Mouse (Mus musculus) forebrain, embryonic 13.5 days (tissue): ENCODE results near the gene Panx1. TPM values are rescaled to one million over a fixed set of nuclear protein-coding genes. Genes with fewer than 3 reads are reported as not detected.

Source experiments
- ATAC-seq: fragments of 200-750 bp; cut with Nextera tagmentation; 2 replicates; pipeline ENCODE4 v1.8.0; 2017
- H3K27ac ChIP-seq: fragments of 300-500 bp; sonication (generic); 2 replicates; pipeline ENCODE4 v1.5.1; 2015; ENCODE audit warnings: inconsistent platforms, mild to moderate bottlenecking, moderate library complexity
- H3K27me3 ChIP-seq: fragments of 300-500 bp; sonication (generic); 2 replicates; pipeline ENCODE4 v1.6.1; 2015; ENCODE audit warnings: mild to moderate bottlenecking, inconsistent platforms
- H3K36me3 ChIP-seq: fragments of 300-500 bp; sonication (generic); 2 replicates; pipeline ENCODE4 v1.6.1; 2015; ENCODE audit warnings: mild to moderate bottlenecking, inconsistent platforms; ENCODE audit not compliant: poor library complexity, severe bottlenecking
- H3K4me1 ChIP-seq: fragments of 300-500 bp; sonication (generic); 2 replicates; pipeline ENCODE4 v1.6.1; 2015; ENCODE audit warnings: inconsistent platforms
- H3K4me2 ChIP-seq: fragments of 300-500 bp; sonication (generic); 2 replicates; pipeline ENCODE4 v1.6.1; 2015; ENCODE audit warnings: inconsistent platforms, mild to moderate bottlenecking, moderate library complexity
- H3K4me3 ChIP-seq: fragments of 300-500 bp; sonication (generic); 2 replicates; pipeline ENCODE4 v1.5.1; 2015; ENCODE audit warnings: mild to moderate bottlenecking, inconsistent platforms
- H3K9ac ChIP-seq: fragments of 300-500 bp; sonication (generic); 2 replicates; pipeline ENCODE4 v1.6.1; 2015; ENCODE audit warnings: mild to moderate bottlenecking, inconsistent platforms
- H3K9me3 ChIP-seq: fragments of 300-500 bp; sonication (generic); replicated peaks from 2 replicates; pipeline ENCODE4 v1.6.1; 2016; ENCODE audit warnings: inconsistent platforms
- WGBS: fragments of 180-500 bp; shearing (Covaris S2); methylation state at CpG from one replicate; pipeline ENCODE4 v1.1.7; 2015; 5-methylcytosine and 5-hydroxymethylcytosine counted together
- polyA plus RNA-seq: library from polyadenylated mRNA; unstranded; fragments of >200 nt; fragmentation: Nextera tagmentation; extraction: Ambion mirVana; gene quantifications from 2 replicates; pipeline ENCODE4 v1.2.1, GENCODE M21; 2015

Gene Panx1
- polyA plus RNA-seq, 1 experiment from 2014 or later: 94.1 TPM

DNA sequence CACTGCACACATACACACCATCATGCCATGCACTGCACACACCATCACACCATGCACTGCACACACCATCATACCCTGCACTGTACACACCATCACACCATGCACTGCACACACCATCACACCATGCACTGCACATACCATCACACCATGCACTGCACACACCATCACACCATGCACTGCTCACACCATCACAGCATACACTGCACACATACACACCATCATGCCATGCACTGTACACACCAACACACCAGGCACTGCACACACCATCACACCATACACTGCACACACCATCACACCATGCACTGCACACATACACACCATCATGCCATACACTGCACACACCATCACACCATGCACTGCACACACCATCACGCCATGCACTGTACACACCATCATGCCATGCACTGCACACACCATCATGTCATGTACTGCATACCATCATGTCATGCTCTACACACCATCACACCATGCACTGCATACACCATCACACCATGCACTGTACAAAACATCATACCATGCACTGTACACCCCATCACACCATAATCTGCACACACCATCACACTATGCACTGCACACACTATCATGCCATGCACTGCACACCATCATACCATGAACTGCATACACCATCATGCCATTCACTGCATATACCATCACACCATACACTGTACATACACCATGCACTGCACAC is 56.5 kb downstream of the Panx1 start:
- no peak overlapping the region for H3K9ac ChIP-seq
- H3K4me1 ChIP-seq: no peaks in the 10 kb centered on the region
- no peaks in the 10 kb centered on the region for H3K27me3 ChIP-seq
- no peak overlapping the region for H3K27ac ChIP-seq
- H3K36me3 ChIP-seq: no peaks in the 10 kb centered on the region
- no peaks in the 10 kb centered on the region for H3K9me3 ChIP-seq
- no peak overlapping the region for H3K4me3 ChIP-seq
- WGBS: 100% methylated on average over 1 of the region's 1 CpGs
- no peak overlapping the region for H3K4me2 ChIP-seq
- no peak for ATAC-seq

DNA sequence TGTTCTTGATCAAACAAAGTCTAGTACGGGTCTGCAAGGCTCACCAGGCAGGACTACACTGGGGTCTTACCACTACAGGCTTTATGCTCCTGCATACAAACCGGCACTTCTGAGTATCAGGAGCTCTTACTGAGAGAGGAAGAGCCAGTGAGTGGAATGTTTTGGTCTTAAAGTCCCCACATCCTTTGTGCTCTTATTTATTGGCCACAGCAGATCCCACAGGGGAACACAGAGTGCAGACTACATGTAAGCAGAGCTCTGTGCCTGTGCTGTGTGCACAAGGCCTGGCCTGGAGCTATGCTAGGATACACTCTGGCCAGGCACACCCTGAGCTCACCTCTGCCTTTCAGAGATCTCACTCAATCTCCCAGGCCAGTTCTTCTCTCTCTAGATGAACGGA is 62.1 kb downstream of the Panx1 start:
- H3K27ac ChIP-seq: no peak overlapping the region
- no peaks in the 10 kb centered on the region for H3K36me3 ChIP-seq
- H3K4me3 ChIP-seq: no peak overlapping the region
- no peaks in the 10 kb centered on the region for H3K27me3 ChIP-seq
- no peak overlapping the region for H3K4me2 ChIP-seq
- H3K9me3 ChIP-seq: no peaks in the 10 kb centered on the region
- 76% methylated on average over 3 of the region's 3 CpGs for WGBS
- no peaks in the 10 kb centered on the region for H3K4me1 ChIP-seq
- no peak overlapping the region for H3K9ac ChIP-seq
- no peak for ATAC-seq

DNA sequence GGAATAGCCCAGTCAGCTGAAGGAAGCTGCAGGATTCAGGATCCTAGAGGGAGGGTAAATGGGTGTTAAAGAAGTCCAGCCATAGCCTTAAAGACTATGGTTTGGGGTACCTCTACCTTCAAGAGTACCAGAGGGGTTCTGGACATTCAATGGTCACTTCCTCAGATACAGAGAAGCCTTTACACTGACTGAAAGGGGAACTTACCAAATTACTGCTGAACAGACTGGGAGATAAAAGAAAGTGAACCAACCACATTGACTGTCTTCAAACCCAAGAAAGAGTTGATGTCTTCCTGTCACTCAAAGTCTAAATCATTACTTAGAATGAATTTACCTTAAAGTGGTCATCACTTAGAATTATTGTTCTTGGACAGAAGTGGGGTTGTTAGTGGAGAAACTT is 62.6 kb downstream of the Panx1 start:
- Histone ChIP-seq H3K9me3 (no peaks in the 10 kb centered on the region), H3K4me1 (no peaks in the 10 kb centered on the region), H3K27me3 (no peaks in the 10 kb centered on the region), H3K9ac (no peak overlapping the region), H3K4me2 (no peak overlapping the region), H3K4me3 (no peak overlapping the region), H3K36me3 (no peaks in the 10 kb centered on the region), H3K27ac (no peak overlapping the region)
- no peak for ATAC-seq

DNA sequence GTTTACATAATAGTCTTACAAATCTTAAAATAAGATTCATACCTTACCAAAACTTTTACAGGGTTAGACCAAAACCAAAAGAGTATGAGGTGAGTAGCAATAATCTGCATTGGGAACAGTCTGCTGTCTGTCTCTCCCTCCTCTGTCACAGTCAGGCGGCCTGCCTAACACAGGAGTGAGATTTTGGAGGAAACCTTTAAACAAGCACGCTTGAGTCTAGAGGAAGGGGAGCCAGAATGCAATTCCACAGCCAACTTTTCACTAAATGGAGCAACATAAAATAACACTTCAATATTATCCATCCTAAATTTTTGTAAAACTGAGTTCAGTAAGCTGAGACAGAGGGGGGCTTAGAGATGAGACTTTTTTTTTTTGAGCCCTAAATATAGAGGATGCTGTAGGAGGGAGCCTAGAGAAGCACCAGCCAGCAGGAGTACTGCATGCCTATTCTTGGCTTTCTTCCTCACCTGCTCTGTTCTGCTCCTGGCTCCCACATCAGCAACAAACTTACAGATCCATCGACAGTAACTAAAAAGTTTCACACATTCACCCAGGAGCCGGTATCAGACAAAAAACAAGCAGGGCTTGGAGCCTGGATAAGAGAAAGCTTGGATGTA is 63.6 kb downstream of the Panx1 start:
- Histone ChIP-seq H3K9me3 (no peaks in the 10 kb centered on the region), H3K36me3 (no peaks in the 10 kb centered on the region), H3K9ac (no peak overlapping the region), H3K4me1 (no peaks in the 10 kb centered on the region), H3K27ac (no peak overlapping the region), H3K4me2 (no peak overlapping the region), H3K27me3 (no peaks in the 10 kb centered on the region), H3K4me3 (no peak overlapping the region)
- WGBS: 83% methylated on average over 4 of the region's 4 CpGs
- ATAC-seq: no peak

DNA sequence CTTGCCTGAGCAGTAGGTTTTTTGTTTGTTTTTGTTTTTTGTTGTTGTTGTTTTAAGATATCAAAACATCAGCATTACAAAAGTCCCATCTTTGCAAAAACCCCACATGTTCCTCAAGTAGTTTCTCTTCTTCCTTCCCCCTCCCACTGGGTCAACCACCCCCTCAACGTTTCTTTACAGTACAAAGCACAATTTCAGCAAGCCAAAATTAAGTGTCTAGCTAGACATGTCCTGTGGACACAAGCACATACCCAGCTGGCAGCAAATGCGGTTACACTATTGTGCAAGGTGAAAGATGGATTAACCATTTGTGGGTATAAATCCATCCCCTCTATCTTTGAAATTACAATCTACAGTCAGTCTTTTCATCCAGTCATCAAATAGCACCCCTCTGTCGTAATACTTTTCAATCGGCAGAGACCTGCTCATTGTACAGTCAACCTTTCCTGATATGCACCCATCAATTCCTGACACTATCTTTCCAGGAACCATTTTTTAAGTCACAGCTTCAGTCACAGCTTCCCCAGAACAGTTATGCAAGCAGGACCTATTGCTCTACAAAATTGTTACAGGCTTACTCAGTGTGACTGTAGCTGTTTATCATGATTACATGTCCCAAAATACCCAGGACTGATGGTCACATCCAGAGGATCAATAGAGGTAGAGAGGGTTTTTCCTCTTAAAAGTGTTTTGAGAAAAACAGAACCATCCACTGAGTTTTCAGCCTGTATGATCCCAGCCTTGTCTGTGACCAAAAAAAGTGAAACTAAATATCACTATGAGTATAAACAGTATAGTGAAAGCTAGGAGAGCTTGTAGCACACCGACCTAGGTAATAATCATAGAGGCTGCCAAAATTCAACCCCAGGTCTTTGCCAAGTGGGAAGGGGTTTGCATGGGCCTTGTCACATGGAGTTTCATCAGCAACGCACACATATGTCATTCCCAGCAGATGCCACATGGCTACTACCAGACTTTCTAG is 70.7 kb downstream of the Panx1 start:
- Histone ChIP-seq H3K9me3 (no peaks in the 10 kb centered on the region), H3K9ac (no peak overlapping the region), H3K4me3 (no peak overlapping the region), H3K27ac (no peak overlapping the region), H3K4me2 (no peak overlapping the region), H3K36me3 (no peaks in the 10 kb centered on the region), H3K27me3 (no peaks in the 10 kb centered on the region), H3K4me1 (no peaks in the 10 kb centered on the region)
- ATAC-seq: no peak
- WGBS: 80% methylated on average over 6 of the region's 6 CpGs

DNA sequence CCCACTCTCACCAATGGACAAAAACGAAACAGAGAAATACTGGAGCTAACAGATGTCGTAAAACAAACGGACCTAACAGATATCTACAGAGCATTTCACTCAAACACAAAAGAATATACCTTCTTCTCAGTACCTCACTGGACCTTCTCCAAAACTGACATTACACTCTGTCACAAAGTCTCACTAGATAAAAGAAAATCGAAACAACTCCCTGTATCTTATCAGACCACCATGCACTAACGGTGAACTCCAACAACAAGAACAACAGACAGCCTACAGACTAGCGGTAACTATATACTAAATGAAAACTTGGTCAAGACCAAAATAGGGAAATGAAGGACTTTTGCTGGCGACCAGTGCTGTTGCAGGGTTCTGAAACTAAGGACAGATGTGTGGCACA is 71.5 kb downstream of the Panx1 start:
- Histone ChIP-seq H3K4me1 (no peaks in the 10 kb centered on the region), H3K27me3 (no peaks in the 10 kb centered on the region), H3K9me3 (no peaks in the 10 kb centered on the region), H3K4me2 (no peak overlapping the region), H3K9ac (no peak overlapping the region), H3K4me3 (no peak overlapping the region), H3K36me3 (no peaks in the 10 kb centered on the region), H3K27ac (no peak overlapping the region)
- 89% methylated on average over 7 of the region's 7 CpGs for WGBS
- no peak for ATAC-seq

DNA sequence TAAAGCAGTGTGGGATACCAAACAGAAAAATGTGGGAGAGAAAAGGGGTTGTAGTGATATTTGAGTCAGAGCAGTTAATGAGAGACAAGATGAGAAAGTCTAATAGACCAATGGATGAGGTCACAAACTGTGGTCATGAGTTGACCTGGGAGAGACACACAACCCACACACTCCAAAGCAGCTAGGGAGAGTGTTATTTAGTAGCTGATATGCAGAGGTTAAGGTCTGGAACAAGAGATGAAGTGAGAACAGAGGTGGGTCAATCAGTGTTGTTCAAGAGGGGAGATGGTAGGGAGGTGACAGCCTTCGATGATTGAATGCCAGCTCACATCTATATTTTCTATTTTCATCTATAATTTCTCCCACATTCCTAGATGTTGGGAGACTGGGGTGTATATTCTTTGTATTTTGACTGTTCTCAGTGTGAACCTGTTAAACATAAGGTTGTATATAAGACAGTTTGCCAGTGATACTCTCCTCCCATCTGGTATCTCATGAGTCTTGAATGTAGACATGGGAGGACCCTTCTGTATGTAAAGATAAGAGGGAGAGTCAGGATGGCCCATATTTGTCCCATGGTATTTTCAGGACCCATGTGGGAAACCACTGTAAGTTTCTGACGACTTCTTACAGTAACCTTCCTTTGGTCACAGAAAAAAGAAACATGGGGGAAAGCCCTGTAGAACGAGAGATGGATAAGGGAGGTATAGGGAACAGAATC is 74.3 kb downstream of the Panx1 start:
- Histone ChIP-seq H3K36me3 (no peaks in the 10 kb centered on the region), H3K4me2 (no peak overlapping the region), H3K9ac (no peak overlapping the region), H3K27ac (no peak overlapping the region), H3K27me3 (no peaks in the 10 kb centered on the region), H3K4me3 (no peak overlapping the region), H3K4me1 (no peaks in the 10 kb centered on the region), H3K9me3 (no peaks in the 10 kb centered on the region)
- ATAC-seq: no peak
- WGBS: 70% methylated on average over 3 of the region's 3 CpGs

DNA sequence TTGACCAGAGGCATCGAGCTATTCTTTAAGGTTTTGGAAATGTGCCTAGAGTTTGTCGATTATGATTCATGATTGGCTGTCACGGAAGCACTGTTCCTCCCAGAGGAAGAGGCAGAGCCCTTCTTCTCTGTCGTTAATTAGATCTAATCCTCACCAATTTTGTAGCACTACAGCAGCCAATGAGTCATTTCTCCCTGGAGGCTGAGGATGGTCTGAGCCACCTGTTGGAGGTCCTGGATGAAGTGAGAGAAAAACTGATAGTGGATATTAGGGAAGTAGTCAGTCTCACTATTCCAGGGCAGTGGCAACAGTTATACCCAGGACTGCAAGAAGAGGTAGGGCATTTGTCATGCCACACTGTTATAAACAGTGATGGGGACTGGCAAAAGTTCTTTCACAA is 75.1 kb downstream of the Panx1 start:
- no peak overlapping the region for H3K4me3 ChIP-seq
- no peaks in the 10 kb centered on the region for H3K36me3 ChIP-seq
- no peak overlapping the region for H3K27ac ChIP-seq
- no peak for ATAC-seq
- no peak overlapping the region for H3K9ac ChIP-seq
- no peaks in the 10 kb centered on the region for H3K9me3 ChIP-seq
- 69% methylated on average over 4 of the region's 4 CpGs for WGBS
- no peaks in the 10 kb centered on the region for H3K27me3 ChIP-seq
- H3K4me1 ChIP-seq: no peaks in the 10 kb centered on the region
- H3K4me2 ChIP-seq: no peak overlapping the region

DNA sequence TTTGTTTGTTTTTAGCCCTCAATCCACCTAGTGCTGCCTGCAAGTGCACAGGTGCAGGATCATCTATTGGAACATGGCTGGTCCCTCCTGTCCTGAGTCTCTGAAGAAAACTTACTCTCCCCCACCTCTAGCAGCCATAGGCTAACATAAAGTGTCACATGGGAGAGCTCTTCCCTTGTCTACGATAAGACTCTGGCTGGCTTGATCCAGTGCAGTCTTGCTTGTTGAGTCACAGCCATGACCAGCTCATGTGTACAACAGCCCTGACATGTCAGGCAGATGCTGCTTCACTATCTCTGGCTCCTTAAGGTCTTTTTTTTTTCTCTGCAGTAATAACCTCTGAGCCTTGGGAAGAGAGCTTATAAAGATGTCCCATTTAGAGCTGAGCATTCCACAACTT is 77.7 kb downstream of the Panx1 start:
- no peaks in the 10 kb centered on the region for H3K36me3 ChIP-seq
- H3K4me3 ChIP-seq: no peak overlapping the region
- no peaks in the 10 kb centered on the region for H3K27me3 ChIP-seq
- ATAC-seq: no peak
- no peak overlapping the region for H3K27ac ChIP-seq
- 86% methylated on average over 1 of the region's 1 CpGs for WGBS
- H3K9ac ChIP-seq: no peak overlapping the region
- H3K9me3 ChIP-seq: no peaks in the 10 kb centered on the region
- H3K4me2 ChIP-seq: no peak overlapping the region
- no peaks in the 10 kb centered on the region for H3K4me1 ChIP-seq

DNA sequence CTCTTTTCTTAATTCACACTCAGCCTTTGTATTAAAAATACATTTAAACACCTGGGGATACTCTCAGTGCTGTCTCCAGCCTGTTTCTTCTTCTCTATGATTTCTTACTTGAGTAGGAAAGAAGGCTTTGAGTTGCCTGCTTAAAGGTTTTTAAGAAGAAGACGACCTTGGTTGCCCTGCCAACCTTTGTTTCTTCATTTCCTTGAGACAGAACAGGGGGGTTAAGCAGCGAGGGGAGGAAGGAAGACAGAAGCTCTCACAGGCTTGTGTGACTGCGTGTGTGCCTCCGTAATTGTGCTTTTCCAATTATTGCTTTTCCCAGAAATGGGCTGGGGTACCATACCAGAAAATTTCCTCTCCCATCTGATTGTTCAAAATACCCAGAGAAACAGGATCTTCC is 78.5 kb downstream of the Panx1 start:
- ATAC-seq: no peak
- Histone ChIP-seq H3K4me2 (no peak overlapping the region), H3K4me3 (no peak overlapping the region)

DNA sequence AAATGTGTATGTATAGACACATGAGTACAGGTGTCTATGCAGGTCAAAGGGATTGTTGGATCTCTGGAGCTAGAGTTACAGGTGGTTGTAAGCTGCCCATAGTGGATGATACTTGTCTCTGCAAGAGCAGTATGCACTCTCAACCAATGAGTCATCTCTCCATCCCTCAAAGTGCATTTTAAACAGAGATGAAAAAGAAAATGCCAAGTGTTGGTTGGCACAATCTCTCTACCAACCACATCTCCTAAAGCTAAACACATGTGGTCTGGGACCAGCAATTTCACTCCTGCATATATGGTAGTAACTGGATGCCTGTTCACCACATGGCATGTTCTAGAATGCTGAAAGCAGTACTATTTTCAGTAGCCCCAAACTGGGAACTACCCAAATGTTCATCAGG is 79.9 kb downstream of the Panx1 start:
- Histone ChIP-seq H3K36me3 (no peaks in the 10 kb centered on the region), H3K4me1 (no peaks in the 10 kb centered on the region), H3K4me3 (no peak overlapping the region), H3K27ac (no peak overlapping the region), H3K27me3 (no peaks in the 10 kb centered on the region), H3K9ac (no peak overlapping the region), H3K9me3 (no peaks in the 10 kb centered on the region), H3K4me2 (no peak overlapping the region)
- ATAC-seq: no peak

More for the DNA sequence above, 78.5 kb downstream of the Panx1 start:
- H3K27ac ChIP-seq: no peak overlapping the region
- no peak overlapping the region for H3K9ac ChIP-seq
- no peaks in the 10 kb centered on the region for H3K4me1 ChIP-seq
- H3K27me3 ChIP-seq: no peaks in the 10 kb centered on the region
- no peaks in the 10 kb centered on the region for H3K9me3 ChIP-seq
- 47% methylated on average over 4 of the region's 4 CpGs for whole genome bisulfite sequencing
- no peaks in the 10 kb centered on the region for H3K36me3 ChIP-seq

DNA sequence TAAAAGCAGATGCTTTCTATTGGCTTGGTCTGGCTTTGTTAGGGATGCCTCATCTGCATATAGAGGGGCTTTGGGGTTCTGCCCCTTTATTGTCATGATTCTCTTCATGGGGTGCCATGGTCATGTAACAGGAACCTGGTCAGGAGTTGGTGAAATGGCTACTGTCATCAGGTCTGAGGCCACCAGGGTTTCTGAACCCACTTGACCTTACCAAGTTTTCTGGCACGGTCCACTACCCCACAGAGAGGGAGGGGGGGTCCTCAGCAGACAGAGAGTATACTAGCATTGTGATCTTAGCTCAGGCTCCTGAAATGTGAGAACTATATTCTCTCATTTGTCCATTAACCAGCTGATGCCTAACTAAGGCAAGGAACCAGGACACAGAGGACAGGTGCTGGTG is 82.5 kb downstream of the Panx1 start:
- 80% methylated on average over 1 of the region's 1 CpGs for WGBS
- Histone ChIP-seq H3K27ac (no peak overlapping the region), H3K36me3 (no peaks in the 10 kb centered on the region), H3K4me3 (no peak overlapping the region), H3K9me3 (no peaks in the 10 kb centered on the region), H3K4me1 (no peaks in the 10 kb centered on the region), H3K9ac (no peak overlapping the region), H3K27me3 (no peaks in the 10 kb centered on the region), H3K4me2 (no peak overlapping the region)
- ATAC-seq: no peak
